In the genomic region with DNA sequence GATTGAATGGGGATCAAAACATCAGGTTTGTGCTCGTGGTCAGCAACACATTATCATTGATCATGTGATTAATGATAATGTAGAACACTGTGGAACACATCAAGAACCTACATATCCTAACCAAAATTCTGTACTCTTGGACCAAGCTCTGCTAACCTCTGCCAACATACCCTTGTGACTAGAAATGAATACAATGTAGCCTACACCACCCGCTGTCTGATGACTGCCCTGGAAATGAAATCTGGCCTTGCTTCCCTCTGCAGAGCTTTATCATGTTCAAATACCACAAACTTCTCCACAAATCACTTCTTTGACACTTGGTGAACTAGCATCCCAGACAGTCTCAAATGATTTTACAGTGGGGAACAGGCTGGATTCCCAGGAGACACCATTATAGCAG, we compare ENCODE assay signal across 17 mouse cellular contexts.
"Had no signal": no experiment of that assay in that cellular context is flagged by ENCODE, and none has a peak within 500 bp of the region (broad histone marks: within the 10 kb centered on the region; RNA-seq: fewer than 3 reads in every experiment).

No protein-coding gene starts in this region.

- DNase-seq: lung, adult 18-20 months; lung, embryonic 14.5 days; lung, postnatal 10 days; lung, postnatal 4 days; midbrain, embryonic 14.5 days; retina, postnatal 1 day; right cerebral cortex, adult 18-20 months; right cerebral cortex, postnatal 25 days; spleen, adult 18-20 months; thymus, adult 18-20 months; thymus, postnatal 14 days; thymus, postnatal 36 days had no signal

- H3K27me3 ChIP-seq: midbrain, embryonic 12.5 days; neural tube, embryonic 13.5 days; neural tube, embryonic 15.5 days had no signal

- H3K9me3 ChIP-seq: midbrain, embryonic 10.5 days; midbrain, embryonic 12.5 days; neural tube, embryonic 13.5 days; neural tube, embryonic 15.5 days had no signal

- H3K27ac ChIP-seq: midbrain, embryonic 10.5 days; midbrain, embryonic 12.5 days; neural tube, embryonic 13.5 days; neural tube, embryonic 15.5 days had no signal

- H3K4me3 ChIP-seq: midbrain, embryonic 10.5 days; midbrain, embryonic 12.5 days; myocyte; neural tube, embryonic 13.5 days; neural tube, embryonic 15.5 days had no signal

- H3K4me1 ChIP-seq: midbrain, embryonic 10.5 days; midbrain, embryonic 12.5 days; neural tube, embryonic 13.5 days; neural tube, embryonic 15.5 days had no signal

- H3K36me3 ChIP-seq: midbrain, embryonic 10.5 days; midbrain, embryonic 12.5 days; neural tube, embryonic 13.5 days; neural tube, embryonic 15.5 days had no signal
